Mouse (Mus musculus) cerebellum, adult 11-12 months (tissue): ENCODE data around the gene Pou5f1.
"Not testable (repeated sequence)": the region's sequence is repeated elsewhere in the genome, so short reads cannot be mapped to it uniquely, and the experiment has no call there.

Source experiments
- DNase-seq: peaks from one replicate; pipeline ENCODE4 v3.0.0; 2022

Gene Pou5f1

DNA sequence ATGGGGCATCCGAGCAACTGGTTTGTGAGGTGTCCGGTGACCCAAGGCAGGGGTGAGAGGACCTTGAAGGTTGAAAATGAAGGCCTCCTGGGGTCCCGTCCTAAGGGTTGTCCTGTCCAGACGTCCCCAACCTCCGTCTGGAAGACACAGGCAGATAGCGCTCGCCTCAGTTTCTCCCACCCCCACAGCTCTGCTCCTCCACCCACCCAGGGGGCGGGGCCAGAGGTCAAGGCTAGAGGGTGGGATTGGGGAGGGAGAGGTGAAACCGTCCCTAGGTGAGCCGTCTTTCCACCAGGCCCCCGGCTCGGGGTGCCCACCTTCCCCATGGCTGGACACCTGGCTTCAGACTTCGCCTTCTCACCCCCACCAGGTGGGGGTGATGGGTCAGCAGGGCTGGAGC lies at the start of gene Pou5f1:
Pou5f1 (plus strand) TSS at position 243 of the 400 bp plus-strand sequence.
- DNase-seq, result no peak

GRCm38 (mm10) chr17:35458247-35458646 lies 47.6 kb upstream of the Pou5f1 start:
- DNase-seq, result not testable (repeated sequence)

- not testable (repeated sequence) for DNase-seq
Measured at GRCm38 (mm10) chr17:35460513-35461341, 45.1 kb upstream of the Pou5f1 start.

DNA sequence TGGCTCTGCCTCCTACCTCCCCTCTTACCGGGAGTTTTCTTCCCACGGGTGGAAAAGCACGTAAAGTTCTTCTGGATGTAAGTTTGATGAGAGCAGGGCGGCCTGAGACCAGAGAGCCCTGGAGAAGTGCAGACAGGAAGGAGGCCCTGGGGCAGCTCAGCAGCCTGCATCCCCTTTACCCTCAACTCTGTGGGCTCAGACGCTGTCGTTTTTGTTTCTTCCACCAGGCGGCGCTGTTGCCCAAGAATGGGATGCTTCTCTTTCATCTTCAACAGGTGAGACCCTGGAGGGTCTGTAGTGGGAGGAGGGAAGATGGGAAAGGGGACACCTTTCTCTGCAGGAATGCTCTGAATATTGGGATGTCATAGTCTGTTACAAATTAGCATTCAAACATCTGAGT lies 40.2 kb upstream of the Pou5f1 start:
- DNase-seq, result not testable (repeated sequence)

- DNase-seq, result not testable (repeated sequence)
Measured at GRCm38 (mm10) chr17:35468936-35469335, 36.9 kb upstream of the Pou5f1 start.

DNA sequence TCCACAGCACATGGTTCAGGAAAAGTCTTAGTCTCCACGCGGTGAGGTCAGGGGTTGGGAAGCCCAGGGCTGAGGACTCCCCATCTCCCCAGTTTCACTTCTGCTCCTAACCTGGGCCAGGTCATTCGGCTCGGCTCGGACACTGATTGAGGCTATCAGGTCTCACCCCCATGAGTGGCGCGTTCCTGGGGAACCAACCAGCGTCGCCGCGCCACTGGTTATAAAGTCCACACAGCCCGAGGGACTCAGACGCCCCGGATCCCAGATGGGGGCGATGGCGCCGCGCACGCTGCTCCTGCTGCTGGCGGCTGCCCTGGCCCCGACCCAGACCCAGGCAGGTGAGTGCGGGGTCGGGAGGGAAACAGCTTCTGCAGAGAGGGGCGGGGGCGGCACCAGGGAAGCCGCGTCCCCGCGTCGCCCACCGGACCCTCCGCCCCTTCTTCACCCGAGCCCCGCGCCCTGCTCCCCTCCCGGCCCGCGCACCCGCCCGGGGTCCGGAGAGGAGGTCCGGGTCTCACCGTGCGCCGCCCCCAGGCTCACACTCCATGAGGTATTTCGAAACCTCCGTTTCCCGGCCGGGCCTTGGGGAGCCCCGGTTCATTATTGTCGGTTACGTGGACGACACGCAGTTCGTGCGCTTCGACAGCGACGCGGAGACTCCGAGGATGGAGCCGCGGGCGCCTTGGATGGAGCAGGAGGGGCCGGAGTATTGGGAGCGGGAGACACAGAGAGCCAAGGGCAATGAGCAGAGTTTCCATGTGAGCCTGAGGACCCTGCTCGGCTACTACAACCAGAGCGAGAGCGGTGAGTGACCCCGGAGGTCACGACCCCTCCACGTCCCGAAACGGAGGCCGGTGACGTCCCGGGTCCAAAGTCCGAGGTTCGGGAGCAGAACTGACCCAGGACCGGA lies 35.7 kb upstream of the Pou5f1 start, which contains the start of gene H2-Q10:
H2-Q10 (plus strand) TSS at position 248 of the 910 bp plus-strand sequence.
- DNase-seq, result no peak

GRCm38 (mm10) chr17:35484066-35484465 lies 21.8 kb upstream of the Pou5f1 start:
- DNase-seq, result no peak

DNA sequence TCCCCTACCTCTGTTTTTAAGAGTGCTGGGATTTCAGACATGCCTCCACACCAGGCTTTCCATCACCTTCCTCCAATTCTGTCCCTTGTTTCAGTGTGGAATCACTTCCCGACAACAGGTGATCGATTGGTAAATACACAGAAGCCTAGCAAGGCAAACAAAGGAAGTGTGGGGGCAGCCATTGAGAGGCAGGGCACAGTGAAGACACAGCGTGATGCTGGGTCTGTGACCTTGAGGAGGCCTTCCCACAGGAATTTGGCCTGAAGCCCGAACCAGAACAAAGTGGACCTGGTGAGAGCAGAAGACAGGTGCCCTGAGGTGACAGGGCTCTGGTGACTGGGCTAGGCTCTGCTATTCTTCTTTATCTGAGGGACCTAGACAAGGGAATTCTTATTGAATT lies 20.1 kb upstream of the Pou5f1 start:
- no peak for DNase-seq

- no peak for DNase-seq
Measured at GRCm38 (mm10) chr17:35486726-35487125, 19.1 kb upstream of the Pou5f1 start.

- DNase-seq, result no peak
Measured at GRCm38 (mm10) chr17:35488041-35488440, 17.8 kb upstream of the Pou5f1 start.

- no peak for DNase-seq
Measured at GRCm38 (mm10) chr17:35490320-35490719, 15.5 kb upstream of the Pou5f1 start.

- no peak for DNase-seq
Measured at GRCm38 (mm10) chr17:35497124-35497523, 8.7 kb upstream of the Pou5f1 start.

DNA sequence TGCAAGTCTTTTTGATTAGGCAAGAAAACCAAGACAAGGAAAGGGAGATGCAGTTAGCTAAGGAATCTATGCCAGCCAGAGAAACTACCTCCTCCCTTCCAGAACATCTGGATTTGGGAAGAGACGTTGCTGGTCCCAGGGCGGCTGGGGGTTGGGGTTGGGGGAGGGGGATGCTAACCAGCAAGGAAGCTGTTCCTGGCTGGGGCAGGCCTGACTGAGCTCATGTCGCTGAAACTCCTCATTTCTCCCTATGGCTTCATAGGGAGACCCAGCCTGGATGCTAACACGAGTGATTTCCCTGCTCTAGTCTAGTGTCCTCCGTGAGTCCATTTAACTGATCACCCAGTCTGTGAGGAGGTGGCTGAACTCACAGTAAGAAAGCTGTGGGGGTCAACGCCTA lies 3.6 kb upstream of the Pou5f1 start:
- no peak for DNase-seq

DNA sequence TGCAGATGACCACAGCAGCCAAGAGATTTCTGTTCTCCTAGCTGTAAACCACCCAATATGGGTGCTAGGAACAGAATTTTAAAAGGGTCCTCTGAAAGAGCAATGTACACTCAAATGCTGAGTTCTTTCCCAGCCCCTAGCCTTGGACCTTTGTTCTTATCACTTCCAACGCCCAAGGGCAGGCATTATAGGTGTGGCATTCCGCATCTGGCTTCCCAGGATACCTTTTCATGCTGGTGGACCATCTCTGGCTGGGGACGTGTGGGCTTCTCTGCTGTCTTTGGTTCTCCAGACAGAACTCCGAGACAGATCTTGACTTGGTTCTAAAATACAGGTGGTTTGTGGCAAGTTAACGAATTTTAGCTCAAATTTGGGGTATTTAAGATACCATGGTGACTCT lies 3.1 kb upstream of the Pou5f1 start:
- no peak for DNase-seq

GRCm38 (mm10) chr17:35503849-35504248 lies 2.0 kb upstream of the Pou5f1 start:
- no peak for DNase-seq

DNA sequence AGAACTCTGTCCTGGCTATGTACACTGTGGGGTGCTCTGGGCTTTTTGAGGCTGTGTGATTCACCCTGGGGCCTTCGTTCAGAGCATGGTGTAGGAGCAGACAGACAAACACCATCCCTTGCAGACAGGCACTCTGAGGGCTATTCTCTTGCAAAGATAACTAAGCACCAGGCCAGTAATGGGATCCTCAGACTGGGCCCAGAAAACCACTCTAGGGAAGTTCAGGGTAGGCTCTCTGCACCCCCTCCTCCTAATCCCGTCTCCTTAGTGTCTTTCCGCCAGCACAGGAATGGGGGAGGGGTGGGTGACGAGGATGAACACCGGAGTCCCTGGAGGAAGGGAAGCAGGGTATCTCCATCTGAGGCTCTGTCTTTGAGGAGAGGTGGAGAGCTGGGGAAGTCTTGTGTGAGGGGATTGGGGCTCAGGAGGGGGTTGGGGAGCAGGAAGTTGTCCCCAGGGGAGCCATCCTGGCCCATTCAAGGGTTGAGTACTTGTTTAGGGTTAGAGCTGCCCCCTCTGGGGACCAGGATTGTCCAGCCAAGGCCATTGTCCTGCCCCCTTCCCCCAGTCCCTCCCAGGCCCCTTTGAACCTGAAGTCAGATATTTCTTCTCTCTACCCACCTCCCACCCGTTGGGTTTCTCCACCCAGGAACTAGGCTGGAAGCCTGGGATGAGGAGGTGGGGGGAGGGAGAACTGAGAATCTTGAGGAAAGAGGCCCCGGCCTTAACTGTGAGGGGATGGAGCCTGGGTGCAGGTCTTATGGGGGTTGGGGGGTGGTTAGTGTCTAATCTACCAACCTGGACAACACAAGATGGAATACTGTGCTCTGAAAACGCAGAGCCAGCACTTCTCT lies 963 bp upstream of the Pou5f1 start:
- no peak for DNase-seq

- no peak for DNase-seq
Measured at GRCm38 (mm10) chr17:35506881-35507280, 1.1 kb downstream of the Pou5f1 start.

GRCm38 (mm10) chr17:35507556-35508260 lies 1.9 kb downstream of the Pou5f1 start:
- no peak for DNase-seq

- DNase-seq, result not testable (repeated sequence)
Measured at GRCm38 (mm10) chr17:35508279-35508678, 2.5 kb downstream of the Pou5f1 start.

GRCm38 (mm10) chr17:35509284-35509683 lies 3.5 kb downstream of the Pou5f1 start:
- no peak for DNase-seq

- no peak for DNase-seq
Measured at GRCm38 (mm10) chr17:35512916-35513626, 7.3 kb downstream of the Pou5f1 start.
